Mouse (Mus musculus) ES-Bruce4 (cell line): ENCODE measurements around the gene Cacng8.

Source experiments
- CTCF ChIP-seq: IDR thresholded peaks from one replicate; pipeline ENCODE4 v1.8.1; 2011; ENCODE audit warnings: low read depth, low read length
- POLR2A ChIP-seq: IDR thresholded peaks from one replicate; pipeline ENCODE4 v1.8.1; 2011; ENCODE audit warnings: low read length; ENCODE audit not compliant: insufficient read depth

DNA sequence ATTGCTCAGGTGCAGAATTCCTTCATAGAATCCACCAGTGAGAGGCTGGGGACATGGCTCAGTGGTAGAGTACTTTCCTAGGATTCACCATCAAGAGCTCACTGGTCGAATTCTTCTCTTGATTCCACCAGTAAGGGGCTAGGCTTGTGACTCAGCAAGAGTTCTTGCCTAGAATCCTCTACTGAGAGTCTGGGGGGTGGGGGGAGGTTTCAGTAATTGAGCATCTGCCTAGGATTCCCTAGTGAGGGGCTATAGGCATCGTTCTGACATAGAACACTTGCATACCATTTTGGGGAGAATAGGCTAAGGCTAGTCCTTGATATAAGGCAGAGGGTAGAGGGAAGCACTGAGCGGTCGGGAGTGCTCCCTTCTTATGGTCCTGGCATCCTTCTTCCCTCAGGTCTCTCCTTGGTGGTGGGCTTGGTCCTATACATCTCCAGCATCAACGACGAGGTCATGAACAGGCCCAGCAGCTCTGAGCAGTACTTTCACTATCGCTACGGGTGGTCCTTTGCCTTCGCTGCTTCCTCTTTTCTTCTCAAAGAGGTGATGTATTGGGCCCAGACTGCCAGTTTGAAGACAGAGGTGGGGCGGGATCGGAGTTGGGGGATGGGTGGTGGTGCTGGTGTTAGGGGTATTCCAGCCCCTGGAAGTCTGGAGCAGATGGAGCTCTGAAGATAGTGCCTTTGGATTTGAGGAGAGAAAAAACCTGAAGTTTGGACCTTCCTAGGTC, 24.8 kb upstream of the Cacng8 start:
- TF ChIP-seq CTCF (no peak), POLR2A (no peak)
